Mouse (Mus musculus) bone marrow, adult 2 months (tissue): ENCODE results near the gene Rnase2b.

Source experiments
- CTCF ChIP-seq: fragments of 200-500 bp; IDR thresholded peaks from 2 replicates; pipeline ENCODE4 v1.5.1; 2011; ENCODE audit warnings: low read length, control low read depth; ENCODE audit not compliant: control insufficient read depth, insufficient read depth
- POLR2A ChIP-seq: fragments of 200-500 bp; IDR thresholded peaks from 2 replicates; pipeline ENCODE4 v1.6.1; 2011; ENCODE audit warnings: low read depth, mild to moderate bottlenecking, control low read depth, low read length, borderline replicate concordance; ENCODE audit not compliant: control insufficient read depth

DNA sequence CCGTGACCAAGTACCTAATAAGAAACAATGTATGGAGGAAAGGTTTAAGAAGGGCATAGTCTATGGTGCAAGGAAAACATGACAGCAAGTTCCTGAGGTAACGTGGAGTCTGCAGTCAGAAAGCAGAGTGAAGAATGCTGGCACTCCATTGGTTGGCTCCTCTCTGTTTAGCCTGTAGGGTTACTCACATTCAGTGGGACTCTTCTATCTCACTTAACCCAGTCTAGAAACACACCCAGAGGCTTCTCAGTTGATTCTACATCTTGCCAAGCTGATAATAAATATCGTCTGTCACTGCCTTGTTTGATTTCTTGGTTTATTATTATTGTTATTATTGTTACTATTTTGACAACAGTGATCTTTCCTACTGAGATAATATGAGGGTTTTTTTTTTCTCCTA, 19.5 kb upstream of the Rnase2b start:
- no peak for TF ChIP-seq CTCF
- TF ChIP-seq POLR2A = no peak
